Mouse (Mus musculus) CH12.LX (cell line): ENCODE measurements around the gene Tgfbi.

Experiments used
- CTCF ChIP-seq, 2 experiments: IDR thresholded peaks in 1 of 2; conservative IDR thresholded peaks in 1 of 2; 2 replicates each; pipeline ENCODE4 v1.5.1; 2011 to 2012; ENCODE audit warnings: low read depth in 2 of 2, low read length in 2 of 2, improper control_type of control experiment in 1 of 2, inconsistent platforms in 1 of 2, mild to moderate bottlenecking in 1 of 2, moderate library complexity in 1 of 2
- EP300 ChIP-seq: IDR thresholded peaks from 2 replicates; pipeline ENCODE4 v1.6.1; 2011; ENCODE audit warnings: low read length, improper control_type of control experiment
- HCFC1 ChIP-seq: IDR thresholded peaks from 2 replicates; pipeline ENCODE4 v1.6.1; 2012; ENCODE audit warnings: low read depth, mild to moderate bottlenecking, inconsistent platforms, low read length, improper control_type of control experiment
- MAFK ChIP-seq: IDR thresholded peaks from 2 replicates; pipeline ENCODE4 v1.6.1; 2011; ENCODE audit warnings: low read length, improper control_type of control experiment; ENCODE audit not compliant: insufficient replicate concordance
- MAX ChIP-seq: IDR thresholded peaks from 2 replicates; pipeline ENCODE4 v1.6.1; 2011; ENCODE audit warnings: low read length, improper control_type of control experiment
- MXI1 ChIP-seq: IDR thresholded peaks from 2 replicates; pipeline ENCODE4 v1.6.1; 2011; ENCODE audit warnings: mild to moderate bottlenecking, low read depth, low read length, improper control_type of control experiment
- POLR2A ChIP-seq: IDR thresholded peaks from 2 replicates; pipeline ENCODE4 v1.6.1; 2011; ENCODE audit warnings: low read depth, mild to moderate bottlenecking, improper control_type of control experiment, low read length
- RCOR1 ChIP-seq: conservative IDR thresholded peaks from 2 replicates; pipeline ENCODE4 v1.6.1; 2012; ENCODE audit warnings: low read depth, mild to moderate bottlenecking, inconsistent platforms, low read length, improper control_type of control experiment
- TCF12 ChIP-seq: IDR thresholded peaks from 2 replicates; pipeline ENCODE4 v1.6.1; 2014; ENCODE audit warnings: low read depth, mild to moderate bottlenecking, inconsistent platforms, low read length, improper control_type of control experiment
- USF2 ChIP-seq: conservative IDR thresholded peaks from 2 replicates; pipeline ENCODE4 v1.6.1; 2011; ENCODE audit warnings: low read depth, low read length, improper control_type of control experiment
- ZNF384 ChIP-seq: IDR thresholded peaks from 2 replicates; pipeline ENCODE4 v1.6.1; 2012; ENCODE audit warnings: low read depth, low read length, improper control_type of control experiment, inconsistent platforms

DNA sequence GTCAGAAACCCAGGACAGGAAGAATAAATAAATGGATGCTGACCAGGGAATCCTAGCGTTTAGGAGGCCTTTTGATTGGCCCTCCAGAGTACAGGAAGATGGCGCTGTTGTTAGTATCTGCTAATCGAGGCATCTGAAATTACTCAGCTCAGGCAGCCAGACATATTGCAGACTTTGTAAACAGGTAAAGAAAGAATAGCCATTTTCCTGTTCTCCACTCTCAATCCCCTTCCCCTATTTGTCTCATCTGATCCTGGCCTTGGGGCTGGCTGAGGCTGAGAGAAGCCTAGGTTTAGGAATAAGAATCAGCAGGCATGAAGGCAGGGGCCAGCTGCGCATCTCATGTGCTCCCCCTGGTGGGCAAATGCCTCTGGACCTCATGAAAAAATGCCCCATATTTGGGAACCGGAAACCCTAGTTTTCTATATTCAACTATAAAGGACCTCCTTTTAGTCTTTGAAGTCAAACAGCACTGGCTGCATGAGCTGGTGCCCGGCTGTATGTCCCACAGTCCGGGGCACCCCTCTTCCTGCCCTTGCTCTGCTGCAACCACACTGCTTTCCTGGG lies 48.7 kb downstream of the Tgfbi start:
- no peak for TF ChIP-seq MXI1
- no peak for TF ChIP-seq POLR2A
- no peak for TF ChIP-seq USF2
- peak in 1 of 2 experiments; percentile 70; a peak in 3 of 4 replicates for TF ChIP-seq CTCF (conservative IDR thresholded peaks at IDR 0.05 in 1 of 2, IDR thresholded peaks at IDR 0.05 in 1 of 2; ENCODE audit: low read depth in 2 of 2, low read length in 2 of 2)
- TF ChIP-seq MAX = no peak
- TF ChIP-seq TCF12 = no peak
- no peak for TF ChIP-seq EP300
- TF ChIP-seq ZNF384 = no peak
- TF ChIP-seq MAFK = no peak
- no peak for TF ChIP-seq RCOR1
- TF ChIP-seq HCFC1 = no peak
